Mouse (Mus musculus): Measurements from ENCODE around the gene Cdc42ep2. TPM values are rescaled to one million over a fixed set of nuclear protein-coding genes. Genes with fewer than 3 reads are reported as not detected.

Cdc42ep2 gene
- polyA plus RNA-seq, 1 experiment: 7.7 TPM

- DNase-seq (ENCODE audit: extremely low spot score in 1 of 2, low spot score in 1 of 2): no peak
Observed at GRCm38 (mm10) chr19:5943404-5943803, 18.8 kb upstream of the Cdc42ep2 start.

GRCm38 (mm10) chr19:5942581-5942980 is 18.0 kb upstream of the Cdc42ep2 start:
- DNase-seq (ENCODE audit: extremely low spot score in 1 of 2, low spot score in 1 of 2): no peak

GRCm38 (mm10) chr19:5940656-5941055 is 16.0 kb upstream of the Cdc42ep2 start:
- no peak for DNase-seq (ENCODE audit: extremely low spot score in 1 of 2, low spot score in 1 of 2)

GRCm38 (mm10) chr19:5940173-5940572 is 15.6 kb upstream of the Cdc42ep2 start:
- DNase-seq (ENCODE audit: extremely low spot score in 1 of 2, low spot score in 1 of 2): no peak

GRCm38 (mm10) chr19:5939715-5940114 is 15.1 kb upstream of the Cdc42ep2 start:
- no peak for DNase-seq (ENCODE audit: extremely low spot score in 1 of 2, low spot score in 1 of 2)

GRCm38 (mm10) chr19:5938516-5938915 is 13.9 kb upstream of the Cdc42ep2 start:
- no peak for DNase-seq (ENCODE audit: extremely low spot score in 1 of 2, low spot score in 1 of 2)

- peak in 1 of 2 experiments; percentile 18 for DNase-seq (ENCODE audit: extremely low spot score in 1 of 2, low spot score in 1 of 2)
Observed at GRCm38 (mm10) chr19:5937836-5938406, 13.3 kb upstream of the Cdc42ep2 start.

- no peak for DNase-seq (ENCODE audit: extremely low spot score in 1 of 2, low spot score in 1 of 2)
Observed at GRCm38 (mm10) chr19:5937095-5937835, 12.6 kb upstream of the Cdc42ep2 start.

- DNase-seq (ENCODE audit: extremely low spot score in 1 of 2, low spot score in 1 of 2): no peak
Observed at GRCm38 (mm10) chr19:5935691-5936090, 11.1 kb upstream of the Cdc42ep2 start.

- DNase-seq (ENCODE audit: extremely low spot score in 1 of 2, low spot score in 1 of 2): no peak
Observed at GRCm38 (mm10) chr19:5935266-5935665, 10.7 kb upstream of the Cdc42ep2 start.

GRCm38 (mm10) chr19:5929634-5930596 is 5.3 kb upstream of the Cdc42ep2 start:
- DNase-seq (ENCODE audit: extremely low spot score in 1 of 2, low spot score in 1 of 2): no peak

- no peak for DNase-seq (ENCODE audit: extremely low spot score in 1 of 2, low spot score in 1 of 2)
Observed at GRCm38 (mm10) chr19:5928546-5928945, 3.9 kb upstream of the Cdc42ep2 start.

GRCm38 (mm10) chr19:5928104-5928503 is 3.5 kb upstream of the Cdc42ep2 start:
- no peak for DNase-seq (ENCODE audit: extremely low spot score in 1 of 2, low spot score in 1 of 2)

- DNase-seq (ENCODE audit: extremely low spot score in 1 of 2, low spot score in 1 of 2): no peak
Observed at GRCm38 (mm10) chr19:5927532-5927931, 2.9 kb upstream of the Cdc42ep2 start.

GRCm38 (mm10) chr19:5927026-5927425 is 2.4 kb upstream of the Cdc42ep2 start:
- no peak for DNase-seq (ENCODE audit: extremely low spot score in 1 of 2, low spot score in 1 of 2)

GRCm38 (mm10) chr19:5925311-5925855 is 767 bp upstream of the Cdc42ep2 start:
- DNase-seq (ENCODE audit: extremely low spot score in 1 of 2, low spot score in 1 of 2): no peak

GRCm38 (mm10) chr19:5923990-5924712 is 465 bp downstream of the Cdc42ep2 start:
- DNase-seq (ENCODE audit: extremely low spot score in 1 of 2, low spot score in 1 of 2): peak; percentile 56 to 96

- no peak for DNase-seq (ENCODE audit: extremely low spot score in 1 of 2, low spot score in 1 of 2)
Observed at GRCm38 (mm10) chr19:5922963-5923362, 1.7 kb downstream of the Cdc42ep2 start.

GRCm38 (mm10) chr19:5922119-5922942 is 2.3 kb downstream of the Cdc42ep2 start:
- no peak for DNase-seq (ENCODE audit: extremely low spot score in 1 of 2, low spot score in 1 of 2)

All from frontal cortex, adult 2 months (tissue).